Mouse (Mus musculus) midbrain, postnatal 0 days (tissue): ENCODE measurements at regions not wholly inside any gene's neighbourhood (a gene's known extent, or its start where the extent isn't known, plus 50 kb on each side); places are given as distances from the start of the nearest gene placed in this dataset.

ENCODE experiments used
- ATAC-seq: fragments of 200-750 bp; cut with Nextera tagmentation; 2 replicates; pipeline ENCODE4 v1.8.0; 2017; ENCODE audit warnings: moderate number of reproducible peaks, mild to moderate bottlenecking, moderate TSS enrichment, moderate library complexity; ENCODE audit not compliant: low FRiP score
- DNase-seq: peaks from one replicate; pipeline ENCODE4 v3.0.0-alpha.2; 2015; ENCODE audit warnings: low spot score
- H3K27ac ChIP-seq: fragments of 300-500 bp; sonication (generic); 2 replicates; pipeline ENCODE4 v1.5.1; 2014; ENCODE audit warnings: low read depth, mild to moderate bottlenecking, low read length, mixed read lengths
- H3K27me3 ChIP-seq: fragments of 300-500 bp; sonication (generic); 2 replicates; pipeline ENCODE4 v1.6.1; 2014; ENCODE audit warnings: low read length, control low read depth, mixed read lengths; ENCODE audit not compliant: insufficient read depth
- H3K36me3 ChIP-seq: fragments of 300-500 bp; sonication (generic); 2 replicates; pipeline ENCODE4 v1.6.1; 2014; ENCODE audit warnings: low read length, control low read depth, mixed read lengths; ENCODE audit not compliant: insufficient read depth
- H3K4me1 ChIP-seq: fragments of 300-500 bp; sonication (generic); 2 replicates; pipeline ENCODE4 v1.6.1; 2014; ENCODE audit warnings: mild to moderate bottlenecking, control low read depth, antibody characterized with exemption, low read length, mixed read lengths; ENCODE audit not compliant: insufficient read depth
- H3K4me2 ChIP-seq: fragments of 300-500 bp; sonication (generic); 2 replicates; pipeline ENCODE4 v1.6.1; 2014; ENCODE audit warnings: low read depth, mild to moderate bottlenecking, low read length, mixed read lengths; ENCODE audit not compliant: poor library complexity, severe bottlenecking
- H3K4me3 ChIP-seq: fragments of 300-500 bp; sonication (generic); 2 replicates; pipeline ENCODE4 v1.5.1; 2014; ENCODE audit warnings: low read depth, mild to moderate bottlenecking, low read length, moderate library complexity
- H3K9ac ChIP-seq: fragments of 300-500 bp; sonication (generic); replicated peaks from 2 replicates; pipeline ENCODE4 v1.6.1; 2014; ENCODE audit warnings: mild to moderate bottlenecking, low read length, moderate library complexity, mixed read lengths; ENCODE audit not compliant: poor library complexity, severe bottlenecking
- H3K9me3 ChIP-seq: fragments of 300-500 bp; sonication (generic); 2 replicates; pipeline ENCODE4 v1.6.1; 2016; ENCODE audit warnings: low read length, control low read depth
- CTCF ChIP-seq: IDR thresholded peaks from 2 replicates; pipeline ENCODE4 v1.5.1; 2016; ENCODE audit warnings: antibody characterized with exemption, mild to moderate bottlenecking
- WGBS: fragments of 180-500 bp; shearing (Covaris S2); extraction: QIAGEN DNeasy Blood & Tissue Kit; methylation state at CpG from one replicate; pipeline ENCODE4 v1.1.7; 2014; 5-methylcytosine and 5-hydroxymethylcytosine counted together

DNA sequence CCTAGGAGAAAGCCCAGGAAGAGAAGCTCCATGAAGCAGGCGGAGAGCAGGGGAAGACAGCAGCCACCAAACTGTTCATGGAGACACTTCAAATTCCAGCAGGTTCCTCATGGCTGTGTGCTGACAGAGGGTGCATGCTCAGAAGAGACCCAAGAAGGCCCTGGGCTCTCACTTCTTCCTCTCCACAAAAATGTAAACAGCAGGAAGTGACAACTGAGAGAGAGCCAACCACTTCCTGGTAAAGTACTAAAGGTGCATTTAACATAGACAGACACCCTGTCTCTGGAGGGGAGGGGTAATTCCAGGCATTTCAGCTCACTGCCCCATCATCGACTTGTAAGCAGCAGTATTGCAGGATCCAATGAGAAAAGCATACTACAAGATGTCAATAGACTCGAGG, 85.8 kb upstream of the 1700021F07Rik start:
- H3K36me3 ChIP-seq: no peaks in the 10 kb centered on the region
- TF ChIP-seq CTCF: no peak
- no peaks in the 10 kb centered on the region for H3K27me3 ChIP-seq
- H3K9ac ChIP-seq: no peak overlapping the region
- H3K4me1 ChIP-seq: 0 out of 2 replicates have a peak, but pooled peaks cover 3% of the 10 kb centered on the region
- H3K4me2 ChIP-seq: no peak overlapping the region
- ATAC-seq: no peak
- DNase-seq: no peak
- no peaks in the 10 kb centered on the region for H3K9me3 ChIP-seq
- no peak overlapping the region for H3K27ac ChIP-seq
- 73% methylated on average over 3 of the region's 3 CpGs for WGBS
- no peak overlapping the region for H3K4me3 ChIP-seq

DNA sequence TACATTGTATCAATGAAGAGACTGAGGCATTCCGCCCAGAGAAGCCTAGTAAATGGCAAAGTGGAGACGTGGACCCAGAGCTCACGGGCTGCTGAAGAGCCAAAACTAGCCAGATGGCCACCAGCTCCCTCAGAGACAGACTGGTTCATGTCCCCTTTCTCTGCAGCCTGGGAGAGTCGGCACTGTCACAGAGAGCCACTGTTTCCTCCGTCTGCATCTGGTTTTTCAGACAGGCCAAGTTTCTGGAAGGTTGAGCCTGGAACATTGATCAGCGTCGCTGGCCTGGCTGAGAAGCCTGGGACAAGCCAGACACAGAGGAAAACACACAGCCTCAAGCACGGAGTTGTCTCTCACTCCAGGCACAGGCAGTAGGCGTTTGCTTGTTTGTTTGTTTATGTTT, 83.4 kb upstream of the 1700021F07Rik start:
- Histone ChIP-seq H3K4me3 (no peak overlapping the region), H3K27me3 (no peaks in the 10 kb centered on the region), H3K9ac (no peak overlapping the region), H3K4me1 (peaks cover 8% of the 10 kb centered on the region; the same call in 1 of the 2 replicates), H3K4me2 (no peak overlapping the region), H3K9me3 (no peaks in the 10 kb centered on the region), H3K36me3 (no peaks in the 10 kb centered on the region), H3K27ac (no peak overlapping the region)
- ATAC-seq (no peak), DNase-seq (peak; percentile 56)
- TF ChIP-seq CTCF: no peak
- WGBS: 79% methylated on average over 9 of the region's 9 CpGs

DNA sequence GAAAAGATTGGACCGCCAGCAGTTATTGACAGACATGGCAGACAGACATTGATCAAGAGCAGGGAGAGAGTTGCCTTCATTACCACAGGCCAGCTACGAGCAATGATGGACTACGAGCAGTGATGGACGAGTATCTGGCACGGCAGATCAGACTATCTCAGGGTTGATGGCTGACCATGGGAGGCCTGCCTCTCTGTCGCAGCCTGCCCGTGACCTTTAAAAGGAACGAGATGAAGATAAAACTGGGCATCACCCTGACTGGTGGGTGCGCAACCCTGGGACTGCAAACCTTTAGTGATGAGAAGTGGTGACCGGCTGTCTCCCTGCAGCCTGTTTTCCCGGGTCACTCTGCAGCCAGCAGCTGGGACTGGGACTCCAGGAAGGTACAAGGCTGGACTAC, 80.3 kb upstream of the 1700021F07Rik start:
- Histone ChIP-seq H3K27me3 (no peaks in the 10 kb centered on the region), H3K4me2 (no peak overlapping the region), H3K9ac (no peak overlapping the region), H3K27ac (no peak overlapping the region), H3K4me1 (peaks cover 5% of the 10 kb centered on the region; the same call in 1 of the 2 replicates), H3K36me3 (no peaks in the 10 kb centered on the region), H3K9me3 (no peaks in the 10 kb centered on the region), H3K4me3 (no peak overlapping the region)
- WGBS: 78% methylated on average over 11 of the region's 11 CpGs
- no peak for TF ChIP-seq CTCF
- no peak for DNase-seq
- ATAC-seq: no peak

DNA sequence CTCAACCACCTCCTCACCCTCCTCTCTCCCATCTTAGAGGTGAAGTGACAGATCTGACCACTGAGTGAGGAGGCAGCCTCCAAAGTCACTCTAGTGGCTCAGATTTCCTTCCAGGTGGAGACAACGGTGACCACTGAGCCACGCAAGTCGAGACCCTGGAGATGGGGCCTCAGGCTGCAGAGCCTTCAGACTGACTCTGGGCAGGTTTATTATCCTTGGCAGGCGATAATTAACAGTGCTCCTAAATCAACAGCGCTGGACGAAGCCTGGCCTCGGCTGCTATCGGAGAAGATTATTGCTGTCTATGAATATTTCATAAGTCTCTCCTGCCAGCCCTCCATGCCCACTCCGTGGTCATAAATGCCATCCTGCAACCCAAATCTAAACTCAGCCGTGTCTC, 79.1 kb upstream of the 1700021F07Rik start:
- 34% methylated on average over 10 of the region's 10 CpGs for WGBS
- Histone ChIP-seq H3K9ac (no peak overlapping the region), H3K27me3 (no peaks in the 10 kb centered on the region), H3K9me3 (no peaks in the 10 kb centered on the region), H3K4me3 (no peak overlapping the region), H3K4me2 (no peak overlapping the region), H3K4me1 (peaks cover 5% of the 10 kb centered on the region; the same call in 1 of the 2 replicates), H3K36me3 (no peaks in the 10 kb centered on the region), H3K27ac (no peak overlapping the region)
- DNase-seq: no peak
- TF ChIP-seq CTCF: no peak
- ATAC-seq: no peak

DNA sequence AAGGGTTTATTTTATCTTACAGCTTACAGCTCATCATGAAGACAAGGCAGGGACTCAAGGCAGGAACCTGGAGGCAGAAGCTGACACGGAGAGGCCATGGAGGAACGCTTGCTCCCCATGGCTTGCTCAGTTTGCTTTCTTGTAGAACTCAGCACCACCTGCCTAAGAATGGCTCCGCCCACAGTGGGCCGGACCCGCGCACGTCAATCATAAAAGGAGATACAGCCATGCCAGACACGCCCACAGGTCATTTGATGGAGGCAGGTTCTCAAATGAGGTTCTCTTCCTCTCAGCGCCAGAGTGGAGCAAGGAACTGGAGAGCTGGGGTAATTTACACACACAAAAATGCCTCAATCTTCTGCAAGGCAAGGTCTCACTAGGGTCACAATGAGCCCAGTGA, 78.0 kb upstream of the 1700021F07Rik start:
- WGBS: 82% methylated on average over 9 of the region's 9 CpGs
- Histone ChIP-seq H3K27ac (no peak overlapping the region), H3K4me3 (no peak overlapping the region)

DNA sequence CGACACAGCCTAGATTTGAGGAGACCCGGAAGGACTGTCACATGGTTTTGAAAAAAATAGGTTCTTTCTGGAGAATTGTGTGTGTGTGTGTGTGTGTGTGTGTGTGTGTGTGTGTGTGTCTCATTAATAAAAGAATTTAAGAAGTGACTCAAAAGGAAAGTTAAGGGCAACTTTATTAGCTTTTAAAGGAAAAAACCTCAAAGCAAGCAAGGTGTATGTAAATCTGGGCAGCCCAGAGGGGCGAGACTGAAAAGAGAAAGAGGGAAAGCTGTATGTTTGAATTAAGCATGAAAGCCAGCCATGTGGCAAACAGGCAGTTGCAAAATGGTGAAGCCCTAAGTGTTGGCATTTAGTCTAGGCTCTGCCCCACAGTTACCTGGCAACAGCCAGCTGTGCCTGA, 77.3 kb upstream of the 1700021F07Rik start:
- Histone ChIP-seq H3K36me3 (no peaks in the 10 kb centered on the region), H3K4me2 (no peak overlapping the region), H3K4me1 (peaks cover 5% of the 10 kb centered on the region; the same call in 1 of the 2 replicates), H3K27ac (no peak overlapping the region), H3K4me3 (no peak overlapping the region), H3K9ac (no peak overlapping the region), H3K9me3 (no peaks in the 10 kb centered on the region), H3K27me3 (no peaks in the 10 kb centered on the region)
- TF ChIP-seq CTCF: no peak
- 63% methylated on average over 3 of the region's 3 CpGs for WGBS
- DNase-seq (no peak), ATAC-seq (no peak)

More for the DNA sequence above, 78.0 kb upstream of the 1700021F07Rik start:
- Histone ChIP-seq H3K36me3 (no peaks in the 10 kb centered on the region), H3K9me3 (no peaks in the 10 kb centered on the region), H3K9ac (no peak overlapping the region), H3K4me2 (no peak overlapping the region), H3K27me3 (no peaks in the 10 kb centered on the region), H3K4me1 (peaks cover 5% of the 10 kb centered on the region; the same call in 1 of the 2 replicates)
- no peak for DNase-seq
- ATAC-seq: no peak
- TF ChIP-seq CTCF: no peak
